Mouse (Mus musculus): ENCODE measurements around the gene Olfr1382. TPM values are rescaled to one million over a fixed set of nuclear protein-coding genes. Genes with fewer than 3 reads are reported as not detected.

Gene Olfr1382
- polyA plus RNA-seq, 1 experiment, result not detected

Other genes starting within 250 kb of the Olfr1382 start
- gene Olfr1393, start 249.9 kb upstream of the Olfr1382 start, polyA plus RNA-seq (2012; rRNA removed), result 0.08 TPM in 1 of 2 replicates, not detected in the other
- 0.08 and 0.15 TPM in 2 replicates for gene Olfr1392, start 243.0 kb upstream of the Olfr1382 start, polyA plus RNA-seq (2012; rRNA removed)
- gene Olfr10, start 223.5 kb upstream of the Olfr1382 start, polyA plus RNA-seq (2012; rRNA removed), result not detected in 2 replicates
- gene Olfr1391, start 205.5 kb upstream of the Olfr1382 start, polyA plus RNA-seq (2012; rRNA removed), result not detected in 2 replicates
- not detected in 2 replicates for gene Olfr1390, start 193.1 kb upstream of the Olfr1382 start, polyA plus RNA-seq (2012; rRNA removed)
- not detected in 2 replicates for gene Olfr1389, start 105.2 kb upstream of the Olfr1382 start, polyA plus RNA-seq (2012; rRNA removed)
- 0.11 and 0.25 TPM in 2 replicates for gene Olfr1388, start 91.6 kb upstream of the Olfr1382 start, polyA plus RNA-seq (2012; rRNA removed)
- gene Olfr1387, start 72.9 kb upstream of the Olfr1382 start, polyA plus RNA-seq (2012; rRNA removed), result not detected in 2 replicates
- not detected in 2 replicates for gene Olfr1386, start 63.2 kb upstream of the Olfr1382 start, polyA plus RNA-seq (2012; rRNA removed)
- 0.03 TPM in 1 of 2 replicates, not detected in the other for gene Olfr1385, start 39.2 kb upstream of the Olfr1382 start, polyA plus RNA-seq (2012; rRNA removed)
- gene Olfr1384, start 21.5 kb upstream of the Olfr1382 start, polyA plus RNA-seq (2012; rRNA removed), result not detected in 2 replicates
- gene Olfr1383, start 8.6 kb upstream of the Olfr1382 start, polyA plus RNA-seq (2012; rRNA removed), result not detected in 2 replicates
- not detected in 2 replicates for gene Olfr1381, start 15.2 kb downstream of the Olfr1382 start, polyA plus RNA-seq (2012; rRNA removed)
- not detected in 2 replicates for gene Olfr1380, start 28.6 kb downstream of the Olfr1382 start, polyA plus RNA-seq (2012; rRNA removed)
- 2.2 and 2.3 TPM in 2 replicates for gene Flt4, start 81.0 kb downstream of the Olfr1382 start, polyA plus RNA-seq (2012; rRNA removed)
- gene Scgb3a1, start 135.4 kb downstream of the Olfr1382 start, polyA plus RNA-seq (2012; rRNA removed), result 0.40 TPM in 1 of 2 replicates, not detected in the other
- 26.3 and 29.1 TPM in 2 replicates for gene Cnot6, start 184.5 kb downstream of the Olfr1382 start, polyA plus RNA-seq (2012; rRNA removed)